Mouse (Mus musculus): ENCODE results near the gene Srcin1.

The Srcin1 gene

GRCm38 (mm10) chr11:97531381-97532260 lies 44.4 kb downstream of the Srcin1 start:
- peak; percentile 94 to 98 for DNase-seq

GRCm38 (mm10) chr11:97530961-97531360 lies 45.0 kb downstream of the Srcin1 start:
- no peak for DNase-seq

- DNase-seq = no peak
Measured at GRCm38 (mm10) chr11:97530069-97530468, 45.9 kb downstream of the Srcin1 start.

- DNase-seq = no peak
Measured at GRCm38 (mm10) chr11:97528282-97528808, 47.6 kb downstream of the Srcin1 start.

- no peak for DNase-seq
Measured at GRCm38 (mm10) chr11:97525313-97525712, 50.7 kb downstream of the Srcin1 start.

- no peak for DNase-seq
Measured at GRCm38 (mm10) chr11:97524306-97524705, 51.7 kb downstream of the Srcin1 start.

GRCm38 (mm10) chr11:97523827-97524261 lies 52.1 kb downstream of the Srcin1 start:
- peak; percentile 66 to 74 for DNase-seq

- no peak for DNase-seq
Measured at GRCm38 (mm10) chr11:97523107-97523506, 52.9 kb downstream of the Srcin1 start.

- DNase-seq = no peak
Measured at GRCm38 (mm10) chr11:97521741-97522474, 54.1 kb downstream of the Srcin1 start.

GRCm38 (mm10) chr11:97520541-97520940 lies 55.4 kb downstream of the Srcin1 start:
- no peak for DNase-seq

- DNase-seq = no peak
Measured at GRCm38 (mm10) chr11:97513066-97513465, 62.9 kb downstream of the Srcin1 start.

- DNase-seq = no peak
Measured at GRCm38 (mm10) chr11:97512511-97512910, 63.5 kb downstream of the Srcin1 start.

- no peak for DNase-seq
Measured at GRCm38 (mm10) chr11:97511661-97512369, 64.2 kb downstream of the Srcin1 start.

- DNase-seq = peak; percentile 78 to 85
Measured at GRCm38 (mm10) chr11:97510966-97511660, 64.9 kb downstream of the Srcin1 start.

GRCm38 (mm10) chr11:97509715-97510485 lies 66.1 kb downstream of the Srcin1 start:
- no peak for DNase-seq

- no peak for DNase-seq
Measured at GRCm38 (mm10) chr11:97509058-97509457, 66.9 kb downstream of the Srcin1 start.

GRCm38 (mm10) chr11:97508198-97508597 lies 67.8 kb downstream of the Srcin1 start:
- DNase-seq = no peak

GRCm38 (mm10) chr11:97506331-97506730 lies 69.7 kb downstream of the Srcin1 start:
- DNase-seq = peak in 1 of 2 experiments; percentile 44

- DNase-seq = no peak
Measured at GRCm38 (mm10) chr11:97505784-97506183, 70.2 kb downstream of the Srcin1 start.

GRCm38 (mm10) chr11:97502846-97503245 lies 73.1 kb downstream of the Srcin1 start:
- DNase-seq = no peak

- no peak for DNase-seq
Measured at GRCm38 (mm10) chr11:97502383-97502782, 73.6 kb downstream of the Srcin1 start.
